Mouse (Mus musculus) spleen, adult 2 months (tissue): ENCODE measurements at regions not wholly inside any gene's neighbourhood (a gene's known extent, or its start where the extent isn't known, plus 50 kb on each side); places are given as distances from the start of the nearest gene placed in this dataset.

Source experiments
- DNase-seq, 2 experiments: peaks; one replicate each; pipeline versions ENCODE4 v3.0.0 to v3.0.0-alpha.2; 2012 to 2021; ENCODE audit warnings: low spot score in 2 of 2, low read depth in 1 of 2
- H3K27ac ChIP-seq: fragments of 200-500 bp; 2 replicates; pipeline ENCODE4 v1.5.1; 2012; ENCODE audit warnings: low read length, inconsistent platforms; ENCODE audit not compliant: insufficient read depth
- H3K27me3 ChIP-seq: fragments of 200-500 bp; 2 replicates; pipeline ENCODE4 v1.6.1; 2012; ENCODE audit warnings: mild to moderate bottlenecking, moderate library complexity, low read length, inconsistent platforms; ENCODE audit not compliant: control insufficient read depth, insufficient read depth
- H3K36me3 ChIP-seq: fragments of 200-500 bp; 2 replicates; pipeline ENCODE4 v1.6.1; 2012; ENCODE audit warnings: mild to moderate bottlenecking, low read length, inconsistent platforms; ENCODE audit not compliant: control insufficient read depth, insufficient read depth
- H3K4me1 ChIP-seq: fragments of 200-500 bp; 2 replicates; pipeline ENCODE4 v1.6.1; 2011; ENCODE audit warnings: inconsistent platforms; ENCODE audit not compliant: control insufficient read depth, insufficient read depth, insufficient read length
- H3K4me3 ChIP-seq: fragments of 200-500 bp; 2 replicates; pipeline ENCODE4 v1.5.1; 2011; ENCODE audit warnings: mild to moderate bottlenecking, inconsistent platforms; ENCODE audit not compliant: insufficient read depth, insufficient read length; ENCODE audit errors: extremely low read depth
- CTCF ChIP-seq: fragments of 200-500 bp; IDR thresholded peaks from 2 replicates; pipeline ENCODE4 v1.5.1; 2011; ENCODE audit warnings: mild to moderate bottlenecking, inconsistent platforms; ENCODE audit not compliant: insufficient read depth, insufficient read length, insufficient replicate concordance; ENCODE audit errors: extremely low read depth
- POLR2A ChIP-seq: fragments of 200-500 bp; IDR thresholded peaks from 2 replicates; pipeline ENCODE4 v1.6.1; 2011; ENCODE audit warnings: low read depth, low read length, inconsistent platforms
- WGBS: fragments of 180-500 bp; shearing (Covaris S2); methylation state at CpG from one replicate; pipeline ENCODE4 v1.1.7; 2018; 5-methylcytosine and 5-hydroxymethylcytosine counted together

- Histone ChIP-seq H3K4me3 (no peak overlapping the region), H3K27ac (no peak overlapping the region), H3K27me3 (no peaks in the 10 kb centered on the region), H3K36me3 (no peaks in the 10 kb centered on the region), H3K4me1 (no peaks in the 10 kb centered on the region)
- TF ChIP-seq CTCF, result no peak
- no peak for TF ChIP-seq POLR2A
- DNase-seq, result no peak
- WGBS, result 91% methylated on average over 3 of the region's 3 CpGs
These were observed 166.3 kb upstream of the Ctbp2 start for GRCm38 (mm10) chr7:133290471-133290870.

GRCm38 (mm10) chr7:133288236-133288635 is 164.1 kb upstream of the Ctbp2 start:
- WGBS, result 71% methylated on average over 3 of the region's 3 CpGs
- Histone ChIP-seq H3K27ac (no peak overlapping the region), H3K27me3 (no peaks in the 10 kb centered on the region), H3K4me3 (no peak overlapping the region), H3K4me1 (no peaks in the 10 kb centered on the region), H3K36me3 (no peaks in the 10 kb centered on the region)
- no peak for TF ChIP-seq CTCF
- no peak for TF ChIP-seq POLR2A
- no peak for DNase-seq

- TF ChIP-seq CTCF (no peak), POLR2A (no peak)
- Histone ChIP-seq H3K4me1 (no peaks in the 10 kb centered on the region), H3K36me3 (no peaks in the 10 kb centered on the region), H3K27me3 (no peaks in the 10 kb centered on the region), H3K4me3 (no peak overlapping the region), H3K27ac (no peak overlapping the region)
- WGBS, result 86% methylated on average over 7 of the region's 7 CpGs
- no peak for DNase-seq
These were observed 162.7 kb upstream of the Ctbp2 start for GRCm38 (mm10) chr7:133286836-133287235.

GRCm38 (mm10) chr7:133286216-133286615 is 162.1 kb upstream of the Ctbp2 start:
- no peak overlapping the region for H3K4me3 ChIP-seq
- 82% methylated on average over 5 of the region's 5 CpGs for WGBS
- TF ChIP-seq CTCF, result no peak
- no peak for TF ChIP-seq POLR2A
- no peaks in the 10 kb centered on the region for H3K36me3 ChIP-seq
- H3K27ac ChIP-seq, result no peak overlapping the region
- H3K27me3 ChIP-seq, result no peaks in the 10 kb centered on the region
- no peak for DNase-seq
- H3K4me1 ChIP-seq, result no peaks in the 10 kb centered on the region

- WGBS, result 72% methylated on average over 5 of the region's 5 CpGs
- H3K36me3 ChIP-seq, result no peaks in the 10 kb centered on the region
- H3K27me3 ChIP-seq, result no peaks in the 10 kb centered on the region
- no peak for TF ChIP-seq POLR2A
- TF ChIP-seq CTCF, result no peak
- no peak for DNase-seq
- H3K4me3 ChIP-seq, result no peak overlapping the region
- no peak overlapping the region for H3K27ac ChIP-seq
- H3K4me1 ChIP-seq, result no peaks in the 10 kb centered on the region
These were observed 138.0 kb upstream of the Ctbp2 start for GRCm38 (mm10) chr7:133262161-133262560.

- WGBS, result 85% methylated on average over 7 of the region's 7 CpGs
- Histone ChIP-seq H3K4me1 (no peaks in the 10 kb centered on the region), H3K27me3 (no peaks in the 10 kb centered on the region), H3K4me3 (no peak overlapping the region), H3K36me3 (no peaks in the 10 kb centered on the region), H3K27ac (no peak overlapping the region)
- no peak for TF ChIP-seq POLR2A
- no peak for TF ChIP-seq CTCF
- no peak for DNase-seq
These were observed 135.0 kb upstream of the Ctbp2 start for GRCm38 (mm10) chr7:133259143-133259542.

- TF ChIP-seq CTCF (no peak), POLR2A (no peak)
- 74% methylated on average over 5 of the region's 5 CpGs for WGBS
- no peak overlapping the region for H3K27ac ChIP-seq
- H3K27me3 ChIP-seq, result no peaks in the 10 kb centered on the region
- DNase-seq, result no peak
- H3K36me3 ChIP-seq, result no peaks in the 10 kb centered on the region
- no peaks in the 10 kb centered on the region for H3K4me1 ChIP-seq
- H3K4me3 ChIP-seq, result no peak overlapping the region
These were observed 132.7 kb upstream of the Ctbp2 start for GRCm38 (mm10) chr7:133256831-133257230.

GRCm38 (mm10) chr7:133244601-133245000 is 120.4 kb upstream of the Ctbp2 start:
- Histone ChIP-seq H3K27me3 (no peaks in the 10 kb centered on the region), H3K27ac (no peak overlapping the region), H3K36me3 (no peaks in the 10 kb centered on the region), H3K4me1 (no peaks in the 10 kb centered on the region), H3K4me3 (no peak overlapping the region)
- no peak for TF ChIP-seq POLR2A
- no peak for TF ChIP-seq CTCF
- DNase-seq, result no peak
- 26% methylated on average over 11 of the region's 11 CpGs for WGBS
